Mouse (Mus musculus) bone marrow macrophage, adult 2 months (primary cell): Measurements from ENCODE around the gene Peg3.

Experiments used
- CTCF ChIP-seq: IDR thresholded peaks from 2 replicates; pipeline ENCODE4 v1.5.1; 2012; ENCODE audit warnings: low read depth, mild to moderate bottlenecking, low read length, moderate library complexity
- POLR2A ChIP-seq: IDR thresholded peaks from 2 replicates; pipeline ENCODE4 v1.6.1; 2012; ENCODE audit warnings: mild to moderate bottlenecking, low read depth, low read length, borderline replicate concordance

DNA sequence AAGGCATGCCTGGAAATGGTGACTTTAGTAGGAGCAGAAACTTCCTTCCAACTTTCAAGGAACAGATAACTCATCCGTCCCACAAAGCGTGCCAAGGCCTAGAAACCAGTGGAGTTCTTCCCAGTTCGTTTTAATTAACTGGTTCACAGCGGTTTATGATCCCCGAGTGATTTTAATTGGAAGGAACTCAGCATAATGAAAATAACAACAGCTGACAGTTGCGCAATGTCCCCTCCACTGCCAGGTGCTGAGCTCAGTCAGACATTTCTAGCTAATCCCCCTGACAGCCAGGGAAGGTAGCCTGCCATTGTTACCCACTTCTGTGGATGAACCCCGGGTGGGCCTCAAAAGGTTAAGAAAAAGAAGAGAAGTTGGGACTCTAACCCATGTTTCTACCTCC, 19.0 kb upstream of the Peg3 start:
- no peak for TF ChIP-seq POLR2A
- no peak for TF ChIP-seq CTCF
